Mouse (Mus musculus): ENCODE measurements around the gene Arhgdib.
"Not testable (repeated sequence)": the region's sequence is repeated elsewhere in the genome, so short reads cannot be mapped to it uniquely, and the experiment has no call there.

Gene Arhgdib

DNA sequence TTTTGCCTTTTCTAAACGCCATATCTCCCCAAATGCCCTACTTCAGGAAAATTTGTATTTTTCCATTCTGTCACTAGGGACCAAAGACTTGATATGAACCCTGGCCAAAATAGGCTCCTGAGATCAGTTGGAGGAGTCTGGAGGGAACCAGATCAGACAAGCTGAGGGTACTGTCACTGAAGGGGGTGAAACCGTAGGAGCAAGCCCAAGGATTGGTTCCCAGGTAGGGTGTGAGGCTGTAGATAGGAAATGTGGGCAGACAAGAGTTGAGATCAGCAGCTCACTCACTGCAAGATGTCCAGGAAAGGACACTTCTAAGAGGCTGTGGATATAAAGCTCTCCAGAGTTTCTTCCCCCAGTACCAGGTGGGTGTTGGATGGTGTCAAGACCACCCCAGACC, 49.7 kb downstream of the Arhgdib start:
- no peak for DNase-seq (ENCODE audit: extremely low read depth, low read depth)

- no peak for DNase-seq (ENCODE audit: extremely low read depth, low read depth)
Measured at GRCm38 (mm10) chr6:136889554-136889953, 52.1 kb downstream of the Arhgdib start.

DNA sequence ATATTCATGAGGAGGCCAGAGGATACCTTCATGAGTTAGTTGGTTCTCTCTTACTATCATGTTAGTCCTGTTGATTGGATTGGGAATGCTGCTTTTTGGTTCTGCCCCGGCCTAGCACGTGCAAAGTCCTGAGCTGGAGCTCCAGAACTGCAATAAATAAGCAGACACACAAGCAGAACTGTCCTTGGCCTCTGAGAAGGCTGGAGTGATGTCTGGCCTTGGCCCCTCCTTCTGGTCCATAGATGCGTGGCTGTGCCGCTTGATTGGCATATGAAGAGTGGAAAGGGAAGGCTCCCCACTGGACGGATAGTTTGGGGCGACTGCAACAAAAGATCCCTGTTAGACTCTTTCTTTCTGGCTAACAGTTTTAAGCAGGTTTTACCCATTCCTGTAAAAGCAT, 52.6 kb downstream of the Arhgdib start:
- no peak for DNase-seq (ENCODE audit: extremely low read depth, low read depth)

GRCm38 (mm10) chr6:136887854-136888253, 53.8 kb downstream of the Arhgdib start:
- DNase-seq (ENCODE audit: extremely low read depth, low read depth), result no peak

- DNase-seq (ENCODE audit: extremely low read depth, low read depth), result not testable (repeated sequence)
Measured at GRCm38 (mm10) chr6:136884766-136885165, 56.9 kb downstream of the Arhgdib start.

- no peak for DNase-seq (ENCODE audit: extremely low read depth, low read depth)
Measured at GRCm38 (mm10) chr6:136883961-136884360, 57.7 kb downstream of the Arhgdib start.

- no peak for DNase-seq (ENCODE audit: extremely low read depth, low read depth)
Measured at GRCm38 (mm10) chr6:136883431-136883915, 58.2 kb downstream of the Arhgdib start.

GRCm38 (mm10) chr6:136881678-136882077, 60.0 kb downstream of the Arhgdib start:
- no peak for DNase-seq (ENCODE audit: extremely low read depth, low read depth)

- DNase-seq (ENCODE audit: extremely low read depth, low read depth), result no peak
Measured at GRCm38 (mm10) chr6:136875670-136876069, 66.0 kb downstream of the Arhgdib start, which contains the start of gene Mgp. Gene Mgp (minus strand): TSS chr6:136875823.

GRCm38 (mm10) chr6:136874599-136874998, 67.1 kb downstream of the Arhgdib start:
- no peak for DNase-seq (ENCODE audit: extremely low read depth, low read depth)

All from MEL-GATA-1-ER (cell line).